Mouse (Mus musculus) kidney, postnatal 36 days (tissue): ENCODE data around the gene Anks1b.

Experiments
- DNase-seq, 2 experiments: peaks; one replicate each; pipeline ENCODE4 v3.0.0; 2021 to 2022; ENCODE audit warnings: mixed read lengths in 2 of 2

Anks1b gene

DNA sequence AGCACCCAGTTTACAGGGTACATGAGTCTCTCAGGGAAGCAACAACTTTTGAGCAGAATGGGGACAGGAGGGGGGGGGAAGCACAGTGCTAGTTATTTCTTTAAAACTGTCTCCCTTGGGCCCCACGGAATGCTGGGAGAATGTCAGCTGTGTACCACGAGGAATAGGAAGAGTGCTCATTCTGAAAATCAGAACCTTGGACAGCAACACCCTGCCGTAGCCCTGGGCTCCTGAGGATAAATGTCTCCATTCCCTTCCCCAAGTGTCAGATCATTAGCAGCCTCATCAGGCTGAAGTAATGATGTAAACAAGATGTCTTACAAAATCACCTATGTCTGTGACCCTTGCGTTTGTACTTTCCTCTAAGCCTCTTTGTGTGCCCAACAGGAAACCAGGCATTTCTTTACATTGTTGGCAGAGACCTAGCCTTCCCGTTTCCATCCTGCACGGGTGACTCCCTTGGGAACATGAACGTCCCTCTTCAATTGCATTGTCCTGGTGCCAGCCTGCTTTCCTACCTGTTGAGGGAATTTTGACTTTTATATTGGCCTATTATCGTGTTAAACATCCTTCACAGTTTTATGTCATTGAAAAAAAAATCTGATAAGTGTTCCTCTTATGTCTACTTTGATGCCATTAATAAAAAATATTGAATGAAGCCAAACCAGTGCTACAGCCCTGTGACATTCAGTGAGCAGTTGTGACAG, 1007.7 kb downstream of the Anks1b start:
- DNase-seq: peak in 1 of 2 experiments; percentile 43

DNA sequence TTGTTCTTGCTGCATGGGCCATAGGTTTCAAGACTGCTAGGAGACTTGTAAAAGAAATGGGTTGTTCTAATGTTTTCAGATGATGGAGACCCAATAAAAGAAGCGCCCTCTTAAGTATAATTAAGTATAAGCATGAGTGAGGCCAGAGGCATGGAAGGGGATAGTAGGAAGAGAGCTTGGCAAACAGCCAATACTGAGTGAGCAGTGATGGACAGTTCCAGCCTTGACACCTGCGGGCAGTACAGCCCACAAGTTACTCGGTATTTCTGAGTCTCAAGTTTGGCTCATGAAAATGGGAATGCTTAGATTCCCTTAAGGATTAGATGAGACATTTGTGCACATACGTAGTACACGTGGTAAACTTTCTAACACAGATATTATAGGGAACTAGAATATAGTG, 1016.3 kb downstream of the Anks1b start:
- no peak for DNase-seq

DNA sequence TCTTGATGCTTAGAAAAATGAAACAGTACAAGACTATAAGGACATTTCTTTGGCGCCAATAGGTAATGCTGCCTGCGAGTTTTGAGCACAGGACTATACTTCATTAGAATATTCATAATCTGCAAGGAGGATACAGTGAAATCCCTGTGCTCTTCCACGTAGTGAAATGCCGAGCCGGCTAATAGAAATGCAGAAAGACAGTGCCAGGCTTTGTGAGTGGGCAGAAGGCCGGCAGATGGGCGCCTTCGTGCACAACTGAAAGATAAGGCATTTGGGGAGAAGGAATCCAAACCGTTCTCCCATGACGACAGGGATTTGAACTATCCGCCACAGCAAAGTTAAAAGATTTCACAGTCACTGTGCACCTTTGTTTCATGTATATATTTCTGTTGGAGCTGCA, 1019.4 kb downstream of the Anks1b start:
- DNase-seq: no peak

DNA sequence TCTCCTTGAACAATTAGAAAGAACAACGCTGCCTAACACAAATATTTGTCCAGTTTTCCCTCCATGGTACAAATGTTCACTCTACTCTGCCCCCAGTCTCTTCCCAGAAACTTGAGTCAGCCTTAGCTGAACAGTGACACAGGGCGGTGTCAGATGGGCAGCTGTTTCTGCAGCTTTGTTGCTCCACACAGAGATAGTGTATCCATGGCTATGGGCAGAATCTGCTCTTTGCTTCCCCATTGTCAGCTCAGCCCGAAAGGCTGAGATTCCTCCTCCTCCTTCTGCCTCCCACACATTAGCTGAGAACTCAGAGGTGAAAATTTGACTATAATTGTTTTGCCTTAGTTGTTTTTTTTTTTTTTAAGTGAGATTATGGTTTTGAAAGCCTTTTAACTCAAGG, 1024.6 kb downstream of the Anks1b start:
- no peak for DNase-seq

DNA sequence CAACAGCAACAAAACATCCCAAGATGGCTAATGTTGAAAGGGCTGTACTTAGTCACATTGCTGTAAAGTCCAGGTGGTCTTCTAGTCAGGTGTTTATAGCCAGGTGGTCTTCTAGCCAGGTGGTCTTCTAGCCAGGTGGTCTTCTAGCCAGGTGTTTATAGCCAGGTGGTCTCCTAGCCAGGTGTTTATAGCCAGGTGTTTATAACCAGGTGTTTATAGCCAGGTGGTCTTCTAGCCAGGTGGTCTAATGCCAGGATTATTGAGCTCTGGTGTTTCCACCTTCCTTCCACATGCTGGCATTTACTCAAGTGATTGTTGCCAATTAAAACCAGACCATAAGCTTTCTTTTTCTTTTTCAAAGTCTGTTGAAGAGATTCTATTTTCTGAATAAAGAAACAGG, 1030.9 kb downstream of the Anks1b start:
- DNase-seq: no peak

DNA sequence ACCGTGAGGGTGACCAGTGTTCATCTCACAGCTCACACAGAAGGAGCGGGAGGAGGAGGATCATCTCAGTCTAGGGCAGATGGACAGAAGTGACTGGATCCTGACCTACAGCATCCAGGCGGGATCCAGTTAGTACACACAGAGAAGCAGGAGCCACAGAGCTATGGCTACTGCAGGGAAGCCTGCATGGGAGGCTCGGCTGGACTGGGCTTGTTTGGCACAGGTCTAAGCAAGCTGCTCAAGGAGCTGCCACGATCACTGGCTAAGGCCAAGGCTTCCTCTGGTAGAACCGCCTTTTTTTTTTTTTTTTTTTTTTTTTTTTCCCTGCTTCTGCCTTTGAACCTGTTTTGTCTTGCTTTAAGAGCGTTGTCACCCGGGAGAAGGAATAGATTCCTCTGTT, 1034.1 kb downstream of the Anks1b start:
- no peak for DNase-seq

DNA sequence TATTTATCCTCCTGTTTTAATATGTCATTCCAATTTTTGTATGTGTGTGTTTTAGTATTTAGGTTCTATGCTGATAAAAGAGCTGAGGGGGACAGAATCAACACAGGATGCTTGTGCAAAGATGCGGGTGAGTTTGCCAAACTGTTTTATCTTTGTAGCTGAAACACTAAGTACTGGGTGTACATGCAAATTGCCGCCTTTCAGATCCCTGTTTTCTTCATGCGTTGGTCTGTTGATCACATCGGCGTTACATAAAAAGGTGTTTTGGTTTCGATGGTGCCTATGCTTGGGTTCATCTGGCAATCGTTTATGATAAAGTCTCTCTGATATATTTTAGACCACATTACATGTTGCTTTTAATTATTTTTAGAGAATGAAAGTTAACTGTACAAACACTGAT, 1050.2 kb downstream of the Anks1b start:
- DNase-seq: no peak

DNA sequence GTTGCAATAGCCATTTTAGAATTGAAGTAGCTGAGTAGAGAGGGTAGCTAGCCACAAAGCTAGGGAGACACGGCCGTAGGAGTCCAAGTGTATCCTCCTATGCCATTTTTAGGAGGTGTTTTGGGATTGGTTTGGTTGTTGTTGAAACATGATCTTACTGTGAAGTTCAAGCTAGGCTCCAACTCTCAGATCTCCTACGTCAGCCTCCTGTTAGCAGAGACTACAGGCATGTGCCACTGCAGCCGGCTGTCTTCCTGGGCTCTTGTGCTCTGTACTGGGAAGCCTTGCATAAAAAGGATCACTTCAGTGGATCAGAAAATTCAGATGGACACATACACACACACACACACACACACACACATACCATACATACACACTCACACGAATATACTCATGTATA, 1059.8 kb downstream of the Anks1b start:
- DNase-seq: no peak

DNA sequence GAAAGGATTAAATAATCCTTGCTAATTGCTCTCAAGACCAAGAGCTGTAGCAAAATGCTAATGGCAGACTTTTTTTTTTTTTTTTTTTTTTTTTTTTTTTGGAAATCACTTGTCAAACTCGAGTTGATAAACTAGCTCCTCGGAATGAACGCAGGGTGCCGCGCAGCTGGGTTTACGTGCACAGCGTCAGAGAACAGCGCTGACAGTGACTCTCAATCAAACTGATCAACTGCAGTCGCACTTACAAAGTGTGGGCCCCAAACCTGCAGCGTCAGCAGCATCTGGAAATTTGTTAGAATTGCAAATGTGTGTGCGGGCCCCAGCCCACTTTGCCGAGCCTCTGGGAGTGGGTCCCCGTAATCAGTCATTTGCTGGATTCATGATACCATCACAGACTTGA, 1061.4 kb downstream of the Anks1b start:
- DNase-seq: no peak

DNA sequence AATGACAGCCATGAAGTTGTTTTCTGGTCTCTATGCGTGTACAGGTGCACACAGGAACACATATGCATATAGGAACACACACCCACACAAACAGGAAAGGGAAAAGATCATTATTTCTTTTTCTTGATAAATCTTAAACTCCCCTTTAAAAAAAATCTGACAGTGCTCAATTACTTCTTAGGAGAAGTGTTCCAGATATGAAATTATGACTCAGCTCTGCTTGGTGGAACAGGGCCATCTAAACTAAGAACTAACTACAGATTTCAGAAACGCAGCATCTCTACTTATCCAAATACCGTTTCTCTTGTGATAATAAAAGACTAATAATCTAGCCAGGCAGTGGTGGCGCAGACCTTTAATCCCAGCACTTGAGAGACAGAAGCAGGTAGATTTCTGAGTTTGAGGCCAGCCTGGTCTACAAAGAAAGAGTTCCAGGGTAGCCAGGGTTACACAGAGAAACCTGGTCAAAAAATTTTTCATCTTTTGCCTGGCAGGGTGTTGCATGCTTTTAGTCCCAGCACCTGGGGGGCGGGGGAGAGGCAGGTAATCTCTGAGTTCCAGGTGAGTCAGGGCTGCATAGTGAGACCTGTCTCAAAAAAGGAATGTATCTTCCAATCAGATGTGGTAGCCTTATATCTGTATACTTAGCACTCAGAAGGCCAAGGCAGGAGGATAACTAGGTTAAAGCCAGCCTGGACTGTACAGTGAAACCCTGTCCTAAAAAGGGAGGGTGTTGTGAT, 1064.6 kb downstream of the Anks1b start:
- DNase-seq: no peak

DNA sequence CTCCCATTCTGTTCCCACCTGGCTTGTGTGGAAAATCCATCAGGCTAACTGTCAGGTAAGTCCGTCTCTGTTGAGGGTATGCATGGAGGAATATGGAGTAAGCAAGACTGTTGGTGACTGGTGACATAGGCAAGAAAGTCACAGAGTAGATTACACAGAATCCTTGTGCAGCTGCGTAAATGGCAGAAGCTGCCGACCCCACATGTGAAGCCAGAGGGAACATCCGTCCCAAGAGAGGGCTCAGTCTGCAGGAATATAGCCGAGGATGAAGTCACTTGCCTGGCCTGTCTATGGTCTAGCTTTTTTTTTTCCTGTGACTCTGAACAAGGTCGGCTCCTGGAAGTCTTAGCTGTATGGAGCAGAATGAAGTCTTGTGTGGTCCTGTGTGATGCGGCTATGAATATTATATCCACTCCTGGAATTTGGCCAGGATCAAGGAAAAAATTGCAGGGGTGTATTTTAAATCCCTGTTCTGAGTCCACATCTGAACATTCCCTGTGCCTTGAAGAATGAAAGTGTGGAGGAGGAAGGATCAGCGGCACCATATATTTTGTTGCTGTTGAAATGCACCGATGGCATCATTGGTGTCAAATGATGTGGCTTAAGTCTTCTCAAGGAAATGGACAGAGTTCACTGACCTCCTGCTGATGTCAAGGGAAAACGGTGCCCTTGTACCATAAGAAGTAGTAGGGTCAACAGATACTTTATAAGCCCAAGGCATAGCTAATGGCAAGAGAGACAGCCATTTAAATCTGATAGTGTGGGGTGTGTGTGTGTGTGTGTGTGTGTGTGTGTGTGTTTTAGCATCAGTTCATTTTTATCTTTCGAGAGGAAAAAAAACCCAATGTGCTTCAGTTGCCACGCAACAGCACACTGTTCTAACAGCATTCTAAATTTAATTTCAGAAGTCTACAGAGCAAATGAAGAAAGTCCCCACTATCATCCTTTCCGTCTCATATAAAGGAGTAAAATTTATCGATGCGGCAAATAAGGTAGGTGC, 1067.5 kb downstream of the Anks1b start:
- DNase-seq: no peak

DNA sequence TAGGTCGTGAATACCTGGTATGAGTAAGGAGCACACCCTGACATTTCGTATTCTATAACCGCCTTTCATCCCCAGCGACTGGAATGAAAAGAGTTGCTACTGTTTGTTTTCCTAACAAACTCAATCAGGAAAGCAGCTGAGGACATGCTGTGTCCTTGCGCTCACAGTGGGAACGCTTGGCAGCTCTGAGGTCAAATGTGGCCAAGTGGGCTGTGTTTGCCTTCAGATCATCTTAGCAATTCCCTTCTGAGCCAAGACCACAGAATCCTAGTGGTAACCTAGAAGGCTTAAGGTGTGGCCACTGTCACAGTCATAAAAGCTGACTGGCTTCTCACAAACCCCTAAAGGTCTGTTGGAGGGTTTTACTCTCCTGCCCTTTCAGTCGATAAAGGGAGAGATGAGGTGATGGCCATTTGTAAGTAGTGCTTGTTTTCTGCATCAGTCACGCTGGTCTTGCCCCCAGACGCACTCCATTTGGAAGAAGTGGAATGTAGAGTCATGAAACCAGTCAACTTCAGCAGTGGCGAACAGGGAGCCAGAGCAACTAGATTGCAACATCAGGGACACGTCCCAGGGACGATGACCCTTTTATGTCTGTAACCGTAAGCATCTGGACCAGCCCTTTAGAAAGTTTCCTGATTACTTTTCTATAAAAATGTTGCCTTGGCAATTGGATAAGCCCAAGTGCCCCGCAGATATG, 1068.8 kb downstream of the Anks1b start:
- DNase-seq: no peak

DNA sequence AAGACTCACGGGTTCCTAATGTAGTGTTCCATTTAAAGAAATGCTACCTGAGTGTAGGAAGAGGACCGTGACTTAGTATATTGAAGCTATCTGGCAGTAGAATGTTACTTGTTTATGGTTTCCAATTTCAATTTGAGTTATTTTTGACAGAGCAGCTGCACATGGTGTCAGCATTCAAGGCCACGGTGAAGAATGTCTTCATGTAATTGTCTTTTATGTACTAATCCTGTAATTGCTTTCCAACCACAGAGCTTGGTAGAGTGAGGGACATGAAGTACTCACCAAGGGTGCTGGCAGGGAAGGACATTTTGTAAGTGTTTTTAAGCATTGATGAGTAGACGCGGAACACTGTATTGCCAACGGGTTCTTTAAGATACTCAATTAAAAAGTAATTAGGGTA, 1073.7 kb downstream of the Anks1b start:
- no peak for DNase-seq

DNA sequence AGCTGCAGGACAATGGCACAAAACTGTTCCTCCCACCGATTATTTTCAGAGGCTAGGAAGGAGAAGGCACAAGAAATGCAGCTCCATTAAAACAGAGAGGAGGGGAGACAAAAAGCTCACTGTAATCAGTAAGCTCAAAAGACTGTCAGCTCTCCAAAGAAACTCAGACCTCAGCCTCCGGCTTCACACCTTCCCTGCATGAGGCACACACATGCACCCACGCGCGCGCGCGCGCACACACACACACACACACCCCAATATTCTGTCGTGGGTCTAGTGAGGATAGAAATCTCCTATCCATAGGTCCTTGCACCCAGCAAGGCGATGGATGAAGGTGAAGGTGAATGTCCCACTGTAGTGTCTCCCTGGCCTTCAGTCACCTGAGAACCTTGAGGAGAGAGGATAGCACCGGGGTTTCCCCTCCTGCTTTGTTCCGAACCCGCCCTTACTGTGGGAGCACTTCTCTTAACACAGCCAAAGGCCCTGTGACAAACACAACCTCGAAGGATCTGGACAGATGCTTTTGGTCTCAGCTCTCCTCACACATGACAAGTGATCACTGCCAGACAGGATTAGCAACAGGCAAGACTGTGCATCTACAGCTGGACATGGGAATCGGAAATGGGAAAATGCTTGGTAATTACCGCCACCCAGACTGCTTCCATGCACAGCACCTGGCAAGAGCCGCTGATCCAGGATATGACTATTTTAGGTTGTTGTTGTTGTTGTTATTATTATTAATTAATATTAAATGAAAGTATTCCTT, 1074.5 kb downstream of the Anks1b start:
- DNase-seq: no peak

DNA sequence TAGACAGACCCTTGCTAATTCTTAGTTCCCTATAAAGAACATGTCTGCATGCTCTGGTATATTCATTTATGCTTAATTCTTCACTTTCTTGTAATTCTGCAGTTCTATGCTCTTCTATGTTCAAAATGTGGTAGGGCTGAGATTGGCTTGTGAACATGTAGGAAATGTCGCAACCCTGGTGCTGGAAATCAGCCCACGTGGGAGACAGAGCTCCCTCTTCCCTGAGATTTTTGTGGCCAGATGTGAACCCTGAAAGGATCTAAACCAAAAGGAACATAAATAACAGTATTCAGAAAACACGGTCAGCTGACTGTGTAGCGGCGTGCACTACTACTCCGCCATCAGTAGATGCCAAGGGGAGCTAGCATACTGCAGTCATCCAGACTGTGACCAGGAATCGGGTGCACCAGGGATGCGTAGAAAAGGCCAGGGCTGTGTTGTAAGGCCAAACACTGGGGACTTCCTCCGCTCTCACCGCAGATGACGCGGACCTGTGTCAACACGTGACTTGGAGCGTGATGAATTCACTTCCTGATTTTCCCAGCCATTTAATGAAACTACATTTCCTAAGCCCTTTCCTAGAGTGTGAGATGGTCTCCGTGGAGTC, 1079.9 kb downstream of the Anks1b start:
- no peak for DNase-seq

DNA sequence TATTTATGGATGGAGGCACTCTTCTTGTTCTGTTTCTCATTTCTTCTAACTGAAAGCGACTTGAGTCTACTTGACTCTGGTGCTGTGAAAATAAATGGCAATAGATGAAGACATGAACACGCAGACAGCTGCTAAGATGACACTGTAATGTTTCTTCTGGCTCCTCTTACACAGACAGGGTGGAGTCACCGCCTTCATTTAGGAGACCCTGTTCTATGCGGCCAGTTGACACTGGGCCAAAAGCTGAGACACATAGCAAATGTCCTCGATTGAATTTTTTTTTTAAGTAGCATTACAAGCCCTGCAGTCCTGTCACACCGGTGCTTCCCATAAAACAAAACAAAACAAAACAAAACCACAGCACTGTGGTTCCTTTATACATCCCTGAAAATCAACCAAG, 1080.5 kb downstream of the Anks1b start:
- no peak for DNase-seq

DNA sequence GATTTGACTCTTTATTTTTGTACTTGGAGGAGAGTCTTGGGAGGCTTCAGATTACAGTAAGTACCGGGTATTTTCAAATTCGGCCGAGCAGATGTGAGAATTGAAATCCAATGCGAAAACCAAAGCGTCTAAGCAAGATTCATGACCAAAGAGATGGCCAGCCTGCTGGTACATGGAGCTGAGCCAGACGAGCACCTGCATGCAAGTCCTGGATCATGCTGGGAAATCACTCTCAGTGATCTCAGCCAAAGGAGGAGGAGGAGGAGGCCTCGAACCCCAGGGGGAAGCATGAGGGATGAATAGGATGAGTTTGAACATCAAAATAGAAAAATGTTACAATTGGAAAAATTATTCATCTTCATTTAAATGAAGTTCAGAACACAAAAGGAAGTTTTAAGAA, 1087.1 kb downstream of the Anks1b start:
- DNase-seq: no peak

DNA sequence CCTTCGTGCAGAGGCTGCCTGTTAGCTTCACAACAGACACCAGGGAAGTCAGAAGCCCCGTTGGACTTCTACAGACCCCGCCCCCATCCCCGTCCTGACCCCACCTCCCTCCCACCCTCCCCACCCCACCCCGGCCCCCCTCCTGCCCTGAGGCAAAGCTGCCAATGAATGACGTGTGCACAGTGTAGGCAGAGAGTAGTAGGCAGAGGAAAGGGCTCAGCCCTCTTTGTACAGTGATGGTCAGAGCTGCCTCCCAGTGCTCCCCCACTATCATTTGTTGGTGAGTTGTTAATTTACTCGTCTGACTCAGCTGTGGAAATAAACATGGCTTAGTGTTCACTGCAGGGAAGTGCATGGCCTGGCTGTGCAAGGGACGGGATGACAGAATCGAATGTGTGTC, 1091.2 kb downstream of the Anks1b start:
- DNase-seq: no peak

DNA sequence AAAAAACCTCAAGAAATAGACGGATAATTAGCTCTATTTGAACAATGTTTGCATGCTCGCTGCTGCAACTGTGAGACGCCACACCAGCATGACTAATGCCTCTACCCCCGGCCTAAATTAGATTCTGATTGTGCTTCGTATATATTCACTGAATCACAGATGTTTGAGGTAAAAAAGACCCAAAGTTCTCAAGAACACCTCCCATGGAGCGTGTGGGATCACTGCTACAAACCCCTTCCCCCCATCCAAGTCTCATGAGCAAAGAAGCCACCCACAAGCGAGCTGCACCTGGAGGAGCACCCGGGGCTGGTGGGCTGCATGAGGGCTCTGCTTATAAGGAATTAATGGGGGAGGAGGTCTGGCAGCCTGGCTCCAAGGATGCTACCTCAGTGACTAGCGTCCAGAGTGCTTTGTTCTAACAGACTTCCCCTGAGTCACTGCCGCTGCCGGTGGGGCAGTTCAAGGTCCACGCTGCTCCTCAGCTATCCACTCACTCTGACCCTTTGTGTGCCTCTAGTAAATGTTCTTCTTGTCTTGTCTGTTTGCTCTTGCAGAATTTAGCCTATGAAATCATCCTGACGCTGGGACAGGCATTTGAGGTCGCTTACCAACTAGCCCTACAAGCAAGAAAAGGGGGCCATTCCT, 1092.5 kb downstream of the Anks1b start:
- DNase-seq: peak in 1 of 2 experiments; percentile 5

DNA sequence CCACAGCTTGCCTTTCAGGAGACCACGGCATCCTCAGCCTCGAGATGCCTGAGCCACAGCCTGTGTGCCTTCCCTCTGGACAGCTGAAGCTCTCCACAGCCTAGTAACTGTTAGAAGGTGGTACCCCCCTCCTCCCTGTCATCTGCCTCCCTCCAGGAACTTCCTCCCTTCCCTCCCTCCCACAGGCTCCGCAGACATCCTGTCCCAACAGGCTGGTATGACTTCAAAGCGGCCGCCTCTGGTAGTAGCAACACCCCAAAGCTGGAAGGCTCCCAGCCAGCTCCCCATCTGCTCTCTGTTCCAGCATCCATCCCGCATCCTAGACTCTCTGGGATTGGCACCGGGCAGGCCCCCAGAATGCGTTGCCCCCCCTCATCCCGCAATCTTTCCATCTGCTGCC, 1093.5 kb downstream of the Anks1b start:
- no peak for DNase-seq

DNA sequence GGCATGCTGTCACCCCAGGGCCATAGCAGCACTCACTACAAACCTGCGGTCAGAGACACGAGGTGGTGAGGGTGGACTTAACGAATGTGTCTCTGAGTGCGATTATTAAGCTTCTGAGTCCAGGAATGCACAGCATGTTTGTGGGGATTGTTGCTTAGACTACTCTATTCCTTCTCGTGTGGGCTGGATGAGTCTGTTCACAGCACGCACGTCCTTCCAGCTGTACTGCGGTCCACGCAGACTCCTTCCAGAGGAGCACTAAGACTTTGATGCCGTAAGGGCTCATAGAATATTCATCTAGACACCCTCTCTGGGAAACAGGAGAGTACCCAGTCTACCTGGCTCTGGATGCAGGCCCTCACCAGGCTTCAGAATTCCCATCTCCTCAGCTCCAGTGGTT, 1094.9 kb downstream of the Anks1b start:
- no peak for DNase-seq
